Mouse (Mus musculus): ENCODE data around the gene Cd200. TPM values are rescaled to one million over a fixed set of nuclear protein-coding genes. Genes with fewer than 3 reads are reported as not detected.

Gene Cd200
- polyA plus RNA-seq, 1 experiment from 2014 or later: 2.5 TPM

- no peaks in the 10 kb centered on the region for H3K36me3 ChIP-seq (ENCODE audit: control insufficient read depth, insufficient read depth, low read length)
- no peak for DNase-seq (ENCODE audit: low spot score)
- 79% methylated on average over 2 of the region's 2 CpGs for WGBS
Measured at GRCm38 (mm10) chr16:45334376-45334765, 74.5 kb downstream of the Cd200 start.

GRCm38 (mm10) chr16:45333678-45334375 is 75.0 kb downstream of the Cd200 start:
- 76% methylated on average over 8 of the region's 8 CpGs for WGBS
- no peaks in the 10 kb centered on the region for H3K27me3 ChIP-seq (replicated peaks; ENCODE audit: control insufficient read depth, insufficient read depth, low read length)
- no peak overlapping the region for H3K9ac ChIP-seq (ENCODE audit: low read depth, low read length)
- H3K36me3 ChIP-seq (ENCODE audit: control insufficient read depth, insufficient read depth, low read length): no peaks in the 10 kb centered on the region
- ATAC-seq (replicated peaks; ENCODE audit: low FRiP score) (no peak; the same call in 1 of the 2 replicates), DNase-seq (ENCODE audit: low spot score) (no peak)
- H3K4me1 ChIP-seq (replicated peaks; ENCODE audit: control insufficient read depth, insufficient read depth, low read length): no peaks in the 10 kb centered on the region
- H3K4me3 ChIP-seq (ENCODE audit: low read depth, low read length): no peak overlapping the region
- no peak overlapping the region for H3K27ac ChIP-seq (ENCODE audit: low read depth, low read length)
- H3K9me3 ChIP-seq (ENCODE audit: control insufficient read depth, low read length): no peaks in the 10 kb centered on the region
- no peak overlapping the region for H3K4me2 ChIP-seq

More at GRCm38 (mm10) chr16:45334376-45334765, 74.5 kb downstream of the Cd200 start:
- no peak overlapping the region for H3K4me3 ChIP-seq (ENCODE audit: low read depth, low read length)
- no peak overlapping the region for H3K9ac ChIP-seq (ENCODE audit: low read depth, low read length)
- H3K27ac ChIP-seq (ENCODE audit: low read depth, low read length): no peak overlapping the region
- H3K4me2 ChIP-seq: no peak overlapping the region
- ATAC-seq (replicated peaks; ENCODE audit: low FRiP score): no peak
- no peaks in the 10 kb centered on the region for H3K9me3 ChIP-seq (ENCODE audit: control insufficient read depth, low read length)
- no peaks in the 10 kb centered on the region for H3K4me1 ChIP-seq (replicated peaks; ENCODE audit: control insufficient read depth, insufficient read depth, low read length)
- H3K27me3 ChIP-seq (replicated peaks; ENCODE audit: control insufficient read depth, insufficient read depth, low read length): no peaks in the 10 kb centered on the region

- Histone ChIP-seq H3K4me2 (no peak overlapping the region), H3K27me3 (replicated peaks; ENCODE audit: control insufficient read depth, insufficient read depth, low read length) (no peaks in the 10 kb centered on the region), H3K36me3 (ENCODE audit: control insufficient read depth, insufficient read depth, low read length) (no peaks in the 10 kb centered on the region), H3K27ac (ENCODE audit: low read depth, low read length) (no peak overlapping the region), H3K4me1 (replicated peaks; ENCODE audit: control insufficient read depth, insufficient read depth, low read length) (no peaks in the 10 kb centered on the region), H3K9me3 (ENCODE audit: control insufficient read depth, low read length) (no peaks in the 10 kb centered on the region), H3K4me3 (ENCODE audit: low read depth, low read length) (no peak overlapping the region), H3K9ac (ENCODE audit: low read depth, low read length) (no peak overlapping the region)
- WGBS: 78% methylated on average over 8 of the region's 8 CpGs
- DNase-seq (ENCODE audit: low spot score) (no peak), ATAC-seq (replicated peaks; ENCODE audit: low FRiP score) (no peak)
Measured at GRCm38 (mm10) chr16:45332591-45332990, 76.3 kb downstream of the Cd200 start.

Other genes starting within 250 kb of the Cd200 start
- 0.12 and 0.59 TPM in 2 replicates for gene Btla, start 184.7 kb downstream of the Cd200 start, polyA plus RNA-seq (2014; fragmentation: Nextera tagmentation; extraction: Ambion mirVana)
- 0.15 TPM in 1 of 2 replicates, not detected in the other for gene Gm609, start 83.9 kb upstream of the Cd200 start, polyA plus RNA-seq (2014; fragmentation: Nextera tagmentation; extraction: Ambion mirVana)
- gene Gm17783, start 123.0 kb upstream of the Cd200 start, polyA plus RNA-seq (2014; fragmentation: Nextera tagmentation; extraction: Ambion mirVana): not detected in 2 replicates
- gene Slc9c1, start 126.3 kb upstream of the Cd200 start, polyA plus RNA-seq (2014; fragmentation: Nextera tagmentation; extraction: Ambion mirVana): not detected in 2 replicates
- 1.6 and 2.0 TPM in 2 replicates for gene Gcsam, start 201.3 kb upstream of the Cd200 start, polyA plus RNA-seq (2014; fragmentation: Nextera tagmentation; extraction: Ambion mirVana)
- 0.34 and 0.90 TPM in 2 replicates for gene BC016579, start 245.0 kb upstream of the Cd200 start, polyA plus RNA-seq (2014; fragmentation: Nextera tagmentation; extraction: Ambion mirVana)

All from liver, embryonic 11.5 days (tissue).